Mouse (Mus musculus) MN1 (cell line): ENCODE data around the gene Plekhm1.
"Not testable (repeated sequence)": the region's sequence is repeated elsewhere in the genome, so short reads cannot be mapped to it uniquely, and the experiment has no call there.

Experiments
- DNase-seq: peaks from one replicate; pipeline ENCODE4 v3.0.0-alpha.2; 2016; ENCODE audit warnings: low spot score

Gene Plekhm1

GRCm38 (mm10) chr11:103339414-103340119 is 72.9 kb downstream of the Plekhm1 start:
- DNase-seq = no peak

- DNase-seq = no peak
These were observed 73.8 kb downstream of the Plekhm1 start for GRCm38 (mm10) chr11:103338671-103339070.

GRCm38 (mm10) chr11:103338119-103338518 is 74.4 kb downstream of the Plekhm1 start:
- DNase-seq = no peak

GRCm38 (mm10) chr11:103337180-103337579 is 75.3 kb downstream of the Plekhm1 start:
- DNase-seq = no peak

- DNase-seq = no peak
These were observed 76.9 kb downstream of the Plekhm1 start for GRCm38 (mm10) chr11:103335561-103335960.

GRCm38 (mm10) chr11:103334925-103335324 is 77.6 kb downstream of the Plekhm1 start:
- DNase-seq = no peak

- DNase-seq = no peak
These were observed 78.6 kb downstream of the Plekhm1 start for GRCm38 (mm10) chr11:103333719-103334398.

GRCm38 (mm10) chr11:103332890-103333651 is 79.4 kb downstream of the Plekhm1 start:
- DNase-seq = no peak

GRCm38 (mm10) chr11:103332186-103332889 is 80.1 kb downstream of the Plekhm1 start:
- DNase-seq = peak; percentile 80

- no peak for DNase-seq
These were observed 80.8 kb downstream of the Plekhm1 start for GRCm38 (mm10) chr11:103331502-103332185.

GRCm38 (mm10) chr11:103330651-103331319 is 81.7 kb downstream of the Plekhm1 start:
- DNase-seq = no peak

GRCm38 (mm10) chr11:103326950-103327349 is 85.5 kb downstream of the Plekhm1 start:
- peak; percentile 72 for DNase-seq

- peak; percentile 72 for DNase-seq
These were observed 87.3 kb downstream of the Plekhm1 start for GRCm38 (mm10) chr11:103325172-103325571.

- DNase-seq = no peak
These were observed 87.8 kb downstream of the Plekhm1 start for GRCm38 (mm10) chr11:103324723-103325122.

GRCm38 (mm10) chr11:103322832-103323231 is 89.7 kb downstream of the Plekhm1 start:
- not testable (repeated sequence) for DNase-seq

GRCm38 (mm10) chr11:103320646-103321045 is 91.8 kb downstream of the Plekhm1 start:
- DNase-seq = peak; percentile 51

GRCm38 (mm10) chr11:103320196-103320595 is 92.3 kb downstream of the Plekhm1 start:
- no peak for DNase-seq

- DNase-seq = no peak
These were observed 94.4 kb downstream of the Plekhm1 start for GRCm38 (mm10) chr11:103318042-103318441.

GRCm38 (mm10) chr11:103315379-103315778 is 97.1 kb downstream of the Plekhm1 start:
- DNase-seq = no peak

GRCm38 (mm10) chr11:103314736-103315374 is 97.6 kb downstream of the Plekhm1 start:
- DNase-seq = no peak
